Mouse (Mus musculus): ENCODE data around the gene Kif26b.

DNA sequence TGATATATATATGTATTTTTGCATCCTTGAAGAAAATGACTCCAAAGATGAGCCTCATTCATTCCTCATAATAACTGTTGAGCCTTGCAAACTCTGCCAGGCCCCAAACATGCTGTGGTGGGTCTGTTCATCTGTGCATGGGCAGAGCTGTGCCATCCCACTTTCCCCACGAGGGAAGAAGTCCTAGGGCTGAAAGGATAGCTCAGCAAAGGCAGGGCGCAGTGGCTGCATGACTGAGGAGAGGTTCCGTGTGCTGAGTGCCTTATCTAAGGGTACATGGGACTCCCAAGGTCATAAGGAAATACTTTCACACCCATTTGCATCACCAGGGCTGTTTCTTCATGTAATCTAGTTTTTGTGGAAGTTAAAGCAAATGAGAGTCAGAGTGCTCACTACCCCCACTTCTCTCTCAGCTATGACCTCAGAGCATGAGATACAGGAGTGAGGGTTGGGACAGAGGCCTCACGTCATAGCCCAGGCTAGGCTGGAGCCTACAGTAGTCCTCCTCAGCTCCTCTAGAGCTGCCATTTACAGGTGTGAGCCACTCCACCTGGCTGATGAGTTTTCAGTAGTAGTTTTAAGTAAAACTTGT, 148.8 kb downstream of the Kif26b start:
- TF ChIP-seq POLR2A (IDR thresholded peaks at IDR 0.05; ENCODE audit: insufficient read depth, low read depth, low read length), result no peak
- TF ChIP-seq CTCF (IDR thresholded peaks at IDR 0.05), result no peak
- no peak for TF ChIP-seq EP300 (IDR thresholded peaks at IDR 0.05; ENCODE audit: insufficient read depth, low read depth, low read length)
